Comparison of ENCODE assay signal across 19 mouse cellular contexts in genomic region chr5:150031201-150031600, GRCm38 (mm10). TPM values are rescaled to one million over a fixed set of nuclear protein-coding genes. Genes with fewer than 3 reads are reported as not detected.
DNase-seq lines count a peak whose midpoint lies in the region; ATAC-seq lines count a peak whose summit lies in the region.
"Had no signal": no experiment of that assay in that cellular context is flagged by ENCODE, and none has a peak within 500 bp of the region (broad histone marks: within the 10 kb centered on the region; RNA-seq: fewer than 3 reads in every experiment).

No protein-coding gene starts in this region.

- peak; percentile 38 for DNase-seq in forebrain, embryonic 11.5 days (ENCODE audit: low spot score)
- no peak for DNase-seq in hindbrain, embryonic 11.5 days (ENCODE audit: low spot score)
- DNase-seq in hindbrain, embryonic 14.5 days (ENCODE audit: low spot score): no peak
- no peak for DNase-seq in midbrain, embryonic 11.5 days (ENCODE audit: low spot score, missing footprints)
- no peak for DNase-seq in midbrain, embryonic 14.5 days
- DNase-seq in adrenal gland, adult (ENCODE audit: inconsistent age in 2 of 2, low spot score in 1 of 2): no peak
- DNase-seq in T-cell, adult 2 months (ENCODE audit: low spot score): no peak
- DNase-seq: cerebellum, adult 8-10 months; right cerebral cortex, postnatal 25 days; thymus, adult 2 months had no signal

- no peak overlapping the region for H3K4me3 ChIP-seq in forebrain, embryonic 11.5 days (ENCODE audit: low read depth, low read length)
- no peak overlapping the region for H3K4me3 ChIP-seq in forebrain, embryonic 13.5 days
- H3K4me3 ChIP-seq in hindbrain, embryonic 11.5 days (ENCODE audit: low read depth, low read length): no peak overlapping the region
- no peak overlapping the region for H3K4me3 ChIP-seq in hindbrain, embryonic 14.5 days (replicated peaks; ENCODE audit: low read length)
- no peak overlapping the region for H3K4me3 ChIP-seq in midbrain, embryonic 11.5 days (ENCODE audit: low read depth, low read length)
- H3K4me3 ChIP-seq in midbrain, embryonic 14.5 days (replicated peaks; ENCODE audit: low read depth, low read length): no peak overlapping the region
- H3K4me3 ChIP-seq: embryonic facial prominence, embryonic 13.5 days; heart, adult 2 months; heart, embryonic 15.5 days; hindbrain, embryonic 12.5 days; limb, embryonic 15.5 days had no signal

- H3K9me3 ChIP-seq in forebrain, embryonic 11.5 days (ENCODE audit: control insufficient read depth, low read length): no peaks in the 10 kb centered on the region
- H3K9me3 ChIP-seq in forebrain, embryonic 13.5 days (replicated peaks): no peaks in the 10 kb centered on the region
- H3K9me3 ChIP-seq in hindbrain, embryonic 11.5 days (ENCODE audit: control insufficient read depth, low read length): no peaks in the 10 kb centered on the region
- no peaks in the 10 kb centered on the region for H3K9me3 ChIP-seq in hindbrain, embryonic 14.5 days (ENCODE audit: control insufficient read depth, low read length)
- H3K9me3 ChIP-seq in midbrain, embryonic 11.5 days (ENCODE audit: control insufficient read depth, low read length): no peaks in the 10 kb centered on the region
- no peaks in the 10 kb centered on the region for H3K9me3 ChIP-seq in midbrain, embryonic 14.5 days (ENCODE audit: control insufficient read depth, low read length)
- H3K9me3 ChIP-seq: embryonic facial prominence, embryonic 13.5 days; heart, embryonic 15.5 days; hindbrain, embryonic 12.5 days; limb, embryonic 15.5 days had no signal

- H3K27me3 ChIP-seq in forebrain, embryonic 11.5 days (ENCODE audit: control insufficient read depth, insufficient read depth, low read length): no peaks in the 10 kb centered on the region
- H3K27me3 ChIP-seq in forebrain, embryonic 13.5 days: no peaks in the 10 kb centered on the region
- no peaks in the 10 kb centered on the region for H3K27me3 ChIP-seq in hindbrain, embryonic 11.5 days (ENCODE audit: control insufficient read depth, insufficient read depth, low read length)
- H3K27me3 ChIP-seq in hindbrain, embryonic 14.5 days (ENCODE audit: control insufficient read depth, insufficient read depth, low read length): no peaks in the 10 kb centered on the region
- H3K27me3 ChIP-seq in midbrain, embryonic 11.5 days (ENCODE audit: control insufficient read depth, insufficient read depth, low read length): no peaks in the 10 kb centered on the region
- H3K27me3 ChIP-seq in midbrain, embryonic 14.5 days (ENCODE audit: control insufficient read depth, insufficient read depth, low read length): no peaks in the 10 kb centered on the region
- H3K27me3 ChIP-seq: embryonic facial prominence, embryonic 13.5 days; heart, embryonic 15.5 days; hindbrain, embryonic 12.5 days; limb, embryonic 15.5 days had no signal

- no peak overlapping the region for H3K4me2 ChIP-seq in forebrain, embryonic 11.5 days (ENCODE audit: low read depth, low read length, severe bottlenecking)
- H3K4me2 ChIP-seq in forebrain, embryonic 13.5 days: no peak overlapping the region
- no peak overlapping the region for H3K4me2 ChIP-seq in hindbrain, embryonic 11.5 days (replicated peaks; ENCODE audit: low read depth, low read length)
- no peak overlapping the region for H3K4me2 ChIP-seq in hindbrain, embryonic 14.5 days (replicated peaks)
- H3K4me2 ChIP-seq in midbrain, embryonic 11.5 days: no peak overlapping the region
- no peak overlapping the region for H3K4me2 ChIP-seq in midbrain, embryonic 14.5 days (ENCODE audit: low read length)
- H3K4me2 ChIP-seq: embryonic facial prominence, embryonic 13.5 days; heart, embryonic 15.5 days; hindbrain, embryonic 12.5 days; limb, embryonic 15.5 days had no signal

- 49% methylated on average over 6 of the region's 6 CpGs for WGBS in forebrain, embryonic 11.5 days
- WGBS in forebrain, embryonic 13.5 days: 39% methylated on average over 6 of the region's 6 CpGs
- WGBS in hindbrain, embryonic 11.5 days: 35% methylated on average over 6 of the region's 6 CpGs
- 31% methylated on average over 6 of the region's 6 CpGs for WGBS in hindbrain, embryonic 14.5 days
- WGBS in midbrain, embryonic 11.5 days: 16% methylated on average over 6 of the region's 6 CpGs
- WGBS in midbrain, embryonic 14.5 days: 10% methylated on average over 6 of the region's 6 CpGs

- ATAC-seq in forebrain, embryonic 11.5 days (replicated peaks; ENCODE audit: low FRiP score): no peak
- ATAC-seq in forebrain, embryonic 13.5 days: no peak
- ATAC-seq in hindbrain, embryonic 11.5 days (ENCODE audit: low FRiP score): 0 out of 2 replicates have a peak, but pooled peaks have one; percentile 33
- no peak for ATAC-seq in hindbrain, embryonic 14.5 days (ENCODE audit: low FRiP score)
- peak; percentile 59; the same call in 1 of the 2 replicates for ATAC-seq in midbrain, embryonic 11.5 days (ENCODE audit: low FRiP score)
- no peak for ATAC-seq in midbrain, embryonic 14.5 days (ENCODE audit: low FRiP score, low TSS enrichment)
- ATAC-seq: forebrain, embryonic 16.5 days had no signal

- H3K27ac ChIP-seq in forebrain, embryonic 11.5 days (ENCODE audit: low read depth, low read length): no peak overlapping the region
- no peak overlapping the region for H3K27ac ChIP-seq in forebrain, embryonic 13.5 days
- no peak overlapping the region for H3K27ac ChIP-seq in hindbrain, embryonic 11.5 days (ENCODE audit: low read depth, low read length)
- H3K27ac ChIP-seq in hindbrain, embryonic 14.5 days: no peak overlapping the region
- no peak overlapping the region for H3K27ac ChIP-seq in midbrain, embryonic 11.5 days (ENCODE audit: low read depth, low read length)
- H3K27ac ChIP-seq in midbrain, embryonic 14.5 days (replicated peaks; ENCODE audit: low read depth, low read length): no peak overlapping the region
- H3K27ac ChIP-seq: embryonic facial prominence, embryonic 13.5 days; heart, adult 2 months; heart, embryonic 15.5 days; hindbrain, embryonic 12.5 days; limb, embryonic 15.5 days had no signal

- no peak overlapping the region for H3K9ac ChIP-seq in forebrain, embryonic 11.5 days (ENCODE audit: low read length)
- no peak overlapping the region for H3K9ac ChIP-seq in forebrain, embryonic 13.5 days
- H3K9ac ChIP-seq in hindbrain, embryonic 11.5 days (ENCODE audit: low read depth, low read length): no peak overlapping the region
- no peak overlapping the region for H3K9ac ChIP-seq in hindbrain, embryonic 14.5 days
- no peak overlapping the region for H3K9ac ChIP-seq in midbrain, embryonic 11.5 days (ENCODE audit: low read length)
- no peak overlapping the region for H3K9ac ChIP-seq in midbrain, embryonic 14.5 days (replicated peaks; ENCODE audit: low read length)
- H3K9ac ChIP-seq: embryonic facial prominence, embryonic 13.5 days; heart, embryonic 15.5 days; hindbrain, embryonic 12.5 days; limb, embryonic 15.5 days had no signal

- H3K36me3 ChIP-seq in forebrain, embryonic 11.5 days (ENCODE audit: control insufficient read depth, insufficient read depth, low read length): no peaks in the 10 kb centered on the region
- no peaks in the 10 kb centered on the region for H3K36me3 ChIP-seq in forebrain, embryonic 13.5 days (ENCODE audit: poor library complexity, severe bottlenecking)
- H3K36me3 ChIP-seq in hindbrain, embryonic 11.5 days (ENCODE audit: control insufficient read depth, insufficient read depth, low read length): no peaks in the 10 kb centered on the region
- H3K36me3 ChIP-seq in hindbrain, embryonic 14.5 days (replicated peaks; ENCODE audit: control insufficient read depth, insufficient read depth): no peaks in the 10 kb centered on the region
- H3K36me3 ChIP-seq in midbrain, embryonic 11.5 days (ENCODE audit: control insufficient read depth, insufficient read depth, low read length): no peaks in the 10 kb centered on the region
- H3K36me3 ChIP-seq in midbrain, embryonic 14.5 days (ENCODE audit: control insufficient read depth, insufficient read depth, low read length): no peaks in the 10 kb centered on the region
- H3K36me3 ChIP-seq: embryonic facial prominence, embryonic 13.5 days; G1E; heart, embryonic 15.5 days; hindbrain, embryonic 12.5 days; limb, embryonic 15.5 days had no signal

- H3K4me1 ChIP-seq in forebrain, embryonic 11.5 days (replicated peaks; ENCODE audit: control insufficient read depth, insufficient read depth, low read length): no peaks in the 10 kb centered on the region
- peaks cover 7% of the 10 kb centered on the region for H3K4me1 ChIP-seq in forebrain, embryonic 13.5 days
- no peaks in the 10 kb centered on the region for H3K4me1 ChIP-seq in hindbrain, embryonic 11.5 days (replicated peaks; ENCODE audit: control insufficient read depth, insufficient read depth, low read length)
- H3K4me1 ChIP-seq in hindbrain, embryonic 14.5 days (replicated peaks; ENCODE audit: control insufficient read depth, insufficient read depth, low read length): no peaks in the 10 kb centered on the region
- peaks cover 4% of the 10 kb centered on the region; the same call in 1 of the 2 replicates for H3K4me1 ChIP-seq in midbrain, embryonic 11.5 days (ENCODE audit: control insufficient read depth, insufficient read depth, low read length)
- 0 out of 2 replicates have a peak, but pooled peaks cover 4% of the 10 kb centered on the region for H3K4me1 ChIP-seq in midbrain, embryonic 14.5 days (ENCODE audit: control insufficient read depth, insufficient read depth, low read length)

RNA-seq across cellular contexts. Expression of gene Rxfp2, which starts 12.7 kb away (rescaled TPM):
- 0.33 and 0.44 TPM in 2 replicates for polyA plus RNA-seq in forebrain, embryonic 11.5 days (2014; fragmentation: Nextera tagmentation; extraction: Ambion mirVana)
- polyA plus RNA-seq in forebrain, embryonic 13.5 days (2015; fragmentation: Nextera tagmentation; extraction: Ambion mirVana): 0.36 and 0.50 TPM in 2 replicates
- 0.49 and 0.50 TPM in 2 replicates for polyA plus RNA-seq in hindbrain, embryonic 11.5 days (2014; fragmentation: Nextera tagmentation; extraction: Ambion mirVana)
- polyA plus RNA-seq in hindbrain, embryonic 14.5 days (2014; fragmentation: Nextera tagmentation; extraction: Ambion mirVana): 0.52 and 0.70 TPM in 2 replicates
- 0.39 and 0.78 TPM in 2 replicates for polyA plus RNA-seq in midbrain, embryonic 11.5 days (2014; fragmentation: Nextera tagmentation; extraction: Ambion mirVana)
- 1.0 and 1.3 TPM in 2 replicates for polyA plus RNA-seq in midbrain, embryonic 14.5 days (2014; fragmentation: Nextera tagmentation; extraction: Ambion mirVana)
- polyA plus RNA-seq: G1E; liver, embryonic 16.5 days had no signal

Comparison
In these comparisons a context has a peak if more than half of its experiments do, and no peak if none do; other contexts are left out.
1. ATAC-seq: peak in hindbrain, embryonic 11.5 days (single experiment) and midbrain, embryonic 11.5 days (single experiment); none in forebrain, embryonic 11.5 days (single experiment), forebrain, embryonic 13.5 days (single experiment), hindbrain, embryonic 14.5 days (single experiment) and midbrain, embryonic 14.5 days (single experiment).